Mouse (Mus musculus) hindbrain, embryonic 15.5 days (tissue): ENCODE data around the gene Sik3. TPM values are rescaled to one million over a fixed set of nuclear protein-coding genes. Genes with fewer than 3 reads are reported as not detected.
A peak's percentile ranks its signal among the peaks of the same experiment; 100 is the strongest.

ENCODE experiments used
- ATAC-seq: fragments of 200-750 bp; cut with Nextera tagmentation; 2 replicates; pipeline ENCODE4 v1.8.0; 2017; ENCODE audit warnings: low read depth, moderate number of reproducible peaks, moderate TSS enrichment; ENCODE audit not compliant: low FRiP score
- H3K27ac ChIP-seq: fragments of 300-500 bp; sonication (generic); replicated peaks from 2 replicates; pipeline ENCODE4 v1.5.1; 2015; ENCODE audit warnings: mild to moderate bottlenecking, inconsistent platforms
- H3K27me3 ChIP-seq: fragments of 300-500 bp; sonication (generic); 2 replicates; pipeline ENCODE4 v1.6.1; 2015; ENCODE audit warnings: control low read depth, inconsistent platforms
- H3K36me3 ChIP-seq: fragments of 300-500 bp; sonication (generic); 2 replicates; pipeline ENCODE4 v1.6.1; 2015; ENCODE audit warnings: control low read depth, inconsistent platforms
- H3K4me1 ChIP-seq: fragments of 300-500 bp; sonication (generic); replicated peaks from 2 replicates; pipeline ENCODE4 v1.6.1; 2015; ENCODE audit warnings: control low read depth, inconsistent platforms
- H3K4me2 ChIP-seq: fragments of 300-500 bp; sonication (generic); 2 replicates; pipeline ENCODE4 v1.6.1; 2015; ENCODE audit warnings: moderate library complexity, mild to moderate bottlenecking, inconsistent platforms
- H3K4me3 ChIP-seq: fragments of 300-500 bp; sonication (generic); 2 replicates; pipeline ENCODE4 v1.5.1; 2015; ENCODE audit warnings: mild to moderate bottlenecking, inconsistent platforms
- H3K9ac ChIP-seq: fragments of 300-500 bp; sonication (generic); 2 replicates; pipeline ENCODE4 v1.6.1; 2015; ENCODE audit warnings: inconsistent platforms
- H3K9me3 ChIP-seq: fragments of 300-500 bp; sonication (generic); 2 replicates; pipeline ENCODE4 v1.6.1; 2016; ENCODE audit warnings: control low read depth, inconsistent platforms
- WGBS: fragments of 180-500 bp; shearing (Covaris S2); methylation state at CpG from one replicate; pipeline ENCODE4 v1.1.7; 2015; 5-methylcytosine and 5-hydroxymethylcytosine counted together
- polyA plus RNA-seq: library from polyadenylated mRNA; unstranded; fragments of >200 nt; fragmentation: Nextera tagmentation; extraction: Ambion mirVana; gene quantifications from 2 replicates; pipeline ENCODE4 v1.2.1, GENCODE M21; 2015

Sik3 gene
- polyA plus RNA-seq, 1 experiment from 2014 or later = 12.6 TPM

- ATAC-seq = no peak
- Histone ChIP-seq H3K4me3 (no peak within 1 kb of the TSS), H3K9me3 (no peaks in the 10 kb centered on the region), H3K27ac (no peak within 1 kb of the TSS), H3K4me2 (no peak within 1 kb of the TSS), H3K4me1 (peaks cover 15% of the 10 kb centered on the region), H3K9ac (no peak within 1 kb of the TSS), H3K27me3 (no peaks in the 10 kb centered on the region), H3K36me3 (no peaks in the 10 kb centered on the region)
- WGBS = 63% methylated on average over 9 of the region's 9 CpGs
Observed at GRCm38 (mm10) chr9:46228491-46228890, 215.9 kb downstream of the Sik3 start, which contains the start of gene Apoa1. Gene Apoa1 (plus strand): TSS chr9:46228580.

- Histone ChIP-seq H3K9ac (peak overlapping the region; percentile 62), H3K4me1 (peaks cover 15% of the 10 kb centered on the region), H3K9me3 (no peaks in the 10 kb centered on the region), H3K4me3 (peak overlapping the region; percentile 44), H3K27me3 (no peaks in the 10 kb centered on the region), H3K36me3 (no peaks in the 10 kb centered on the region), H3K27ac (peak overlapping the region; percentile 77), H3K4me2 (peak overlapping the region; percentile 70)
- whole genome bisulfite sequencing = 16% methylated on average over 37 of the region's 37 CpGs
- ATAC-seq = peak; percentile 96
Observed at GRCm38 (mm10) chr9:46229573-46230449, 217.2 kb downstream of the Sik3 start.

GRCm38 (mm10) chr9:46230450-46230975, 217.9 kb downstream of the Sik3 start:
- H3K4me2 ChIP-seq = peak overlapping the region; percentile 70
- H3K36me3 ChIP-seq = no peaks in the 10 kb centered on the region
- H3K9me3 ChIP-seq = no peaks in the 10 kb centered on the region
- ATAC-seq = no peak
- 17% methylated on average over 13 of the region's 13 CpGs for WGBS
- peaks cover 15% of the 10 kb centered on the region for H3K4me1 ChIP-seq
- peak overlapping the region; percentile 77 for H3K27ac ChIP-seq
- H3K27me3 ChIP-seq = no peaks in the 10 kb centered on the region
- peak overlapping the region; percentile 62 for H3K9ac ChIP-seq
- H3K4me3 ChIP-seq = peak overlapping the region; percentile 44

- H3K4me3 ChIP-seq = no peak overlapping the region
- H3K27ac ChIP-seq = no peak overlapping the region
- no peak overlapping the region for H3K9ac ChIP-seq
- no peak for ATAC-seq
- H3K27me3 ChIP-seq = no peaks in the 10 kb centered on the region
- H3K36me3 ChIP-seq = no peaks in the 10 kb centered on the region
- no peak overlapping the region for H3K4me2 ChIP-seq
- H3K9me3 ChIP-seq = no peaks in the 10 kb centered on the region
- H3K4me1 ChIP-seq = peaks cover 8% of the 10 kb centered on the region
- 92% methylated on average over 6 of the region's 6 CpGs for WGBS
Observed at GRCm38 (mm10) chr9:46235196-46235595, 222.6 kb downstream of the Sik3 start.

- Histone ChIP-seq H3K27ac (no peak within 1 kb of the TSS), H3K4me2 (no peak within 1 kb of the TSS), H3K9me3 (no peaks in the 10 kb centered on the region), H3K4me1 (peaks cover 5% of the 10 kb centered on the region), H3K27me3 (no peaks in the 10 kb centered on the region), H3K9ac (no peak within 1 kb of the TSS), H3K36me3 (no peaks in the 10 kb centered on the region), H3K4me3 (no peak within 1 kb of the TSS)
- ATAC-seq = no peak
Observed at GRCm38 (mm10) chr9:46235596-46235648, 222.8 kb downstream of the Sik3 start, which contains the start of gene Apoc3. Gene Apoc3 (minus strand): TSS chr9:46235636.

GRCm38 (mm10) chr9:46235649-46236048, 223.0 kb downstream of the Sik3 start:
- Histone ChIP-seq H3K4me3 (no peak overlapping the region), H3K4me1 (peaks cover 3% of the 10 kb centered on the region), H3K4me2 (no peak overlapping the region), H3K9me3 (no peaks in the 10 kb centered on the region), H3K27me3 (no peaks in the 10 kb centered on the region), H3K27ac (no peak overlapping the region), H3K36me3 (no peaks in the 10 kb centered on the region), H3K9ac (no peak overlapping the region)
- ATAC-seq = no peak
- WGBS = 73% methylated on average over 4 of the region's 4 CpGs

- Histone ChIP-seq H3K9me3 (no peaks in the 10 kb centered on the region), H3K9ac (no peak overlapping the region), H3K4me2 (no peak overlapping the region), H3K36me3 (no peaks in the 10 kb centered on the region), H3K4me3 (no peak overlapping the region), H3K4me1 (no peaks in the 10 kb centered on the region), H3K27me3 (no peaks in the 10 kb centered on the region), H3K27ac (no peak overlapping the region)
- no peak for ATAC-seq
- 91% methylated on average over 7 of the region's 7 CpGs for WGBS
Observed at GRCm38 (mm10) chr9:46238850-46239249, 226.2 kb downstream of the Sik3 start.

GRCm38 (mm10) chr9:46240526-46241153, 228.0 kb downstream of the Sik3 start, which contains the start of gene Apoa4:
Gene Apoa4 (plus strand): TSS chr9:46240696.
- Histone ChIP-seq H3K9ac (no peak within 1 kb of the TSS), H3K27ac (no peak within 1 kb of the TSS), H3K4me1 (no peaks in the 10 kb centered on the region), H3K36me3 (no peaks in the 10 kb centered on the region), H3K4me2 (no peak within 1 kb of the TSS), H3K27me3 (no peaks in the 10 kb centered on the region), H3K4me3 (no peak within 1 kb of the TSS), H3K9me3 (no peaks in the 10 kb centered on the region)
- 76% methylated on average over 7 of the region's 7 CpGs for WGBS
- no peak for ATAC-seq

- no peak overlapping the region for H3K27ac ChIP-seq
- no peak overlapping the region for H3K9ac ChIP-seq
- H3K27me3 ChIP-seq = no peaks in the 10 kb centered on the region
- ATAC-seq = no peak
- no peak overlapping the region for H3K4me3 ChIP-seq
- no peak overlapping the region for H3K4me2 ChIP-seq
- no peaks in the 10 kb centered on the region for H3K36me3 ChIP-seq
- H3K9me3 ChIP-seq = no peaks in the 10 kb centered on the region
- 74% methylated on average over 2 of the region's 2 CpGs for WGBS
- H3K4me1 ChIP-seq = no peaks in the 10 kb centered on the region
Observed at GRCm38 (mm10) chr9:46241818-46242217, 229.2 kb downstream of the Sik3 start.

- H3K9ac ChIP-seq = no peak overlapping the region
- H3K4me1 ChIP-seq = no peaks in the 10 kb centered on the region
- no peak overlapping the region for H3K27ac ChIP-seq
- H3K4me3 ChIP-seq = no peak overlapping the region
- H3K9me3 ChIP-seq = no peaks in the 10 kb centered on the region
- no peak for ATAC-seq
- 66% methylated on average over 4 of the region's 4 CpGs for WGBS
- no peaks in the 10 kb centered on the region for H3K36me3 ChIP-seq
- 0 out of 2 replicates have a peak, but pooled peaks cover 2% of the 10 kb centered on the region for H3K27me3 ChIP-seq
- H3K4me2 ChIP-seq = no peak overlapping the region
Observed at GRCm38 (mm10) chr9:46243122-46243521, 230.5 kb downstream of the Sik3 start.

GRCm38 (mm10) chr9:46243584-46243983, 231.0 kb downstream of the Sik3 start:
- no peaks in the 10 kb centered on the region for H3K9me3 ChIP-seq
- H3K4me3 ChIP-seq = no peak overlapping the region
- no peak overlapping the region for H3K4me2 ChIP-seq
- H3K9ac ChIP-seq = no peak overlapping the region
- H3K36me3 ChIP-seq = no peaks in the 10 kb centered on the region
- 58% methylated on average over 8 of the region's 8 CpGs for WGBS
- H3K27me3 ChIP-seq = 0 out of 2 replicates have a peak, but pooled peaks cover 2% of the 10 kb centered on the region
- ATAC-seq = no peak
- H3K4me1 ChIP-seq = no peaks in the 10 kb centered on the region
- H3K27ac ChIP-seq = no peak overlapping the region

- Histone ChIP-seq H3K9ac (no peak overlapping the region), H3K27ac (no peak overlapping the region), H3K4me3 (no peak overlapping the region), H3K27me3 (0 out of 2 replicates have a peak, but pooled peaks cover 2% of the 10 kb centered on the region), H3K36me3 (no peaks in the 10 kb centered on the region), H3K4me2 (no peak overlapping the region), H3K9me3 (no peaks in the 10 kb centered on the region), H3K4me1 (no peaks in the 10 kb centered on the region)
- peak; percentile 79; the same call in 1 of the 2 replicates for ATAC-seq
- WGBS = 26% methylated on average over 10 of the region's 11 CpGs
Observed at GRCm38 (mm10) chr9:46246752-46247324, 234.2 kb downstream of the Sik3 start.
